Mouse (Mus musculus) neutrophil, adult 83 days (primary cell): ENCODE results near the gene Insl6. TPM values are rescaled to one million over a fixed set of nuclear protein-coding genes. Genes with fewer than 3 reads are reported as not detected.

ENCODE experiments used
- total RNA-seq, 2 experiments: library from RNA; stranded (reverse); gene quantifications; one replicate each; pipeline ENCODE4 v1.2.4; 2023

Insl6 gene
- not detected for total RNA-seq

GRCm38 (mm10) chr19:29325053-29325851 is at the start of gene Insl6:
Gene Insl6, minus strand, starts transcription at chr19:29325356.

GRCm38 (mm10) chr19:29366969-29367622 is 41.9 kb upstream of the Insl6 start, which contains the start of the genes Plgrkt and Cd274:
Gene Plgrkt, minus strand, starts transcription at chr19:29367390.
Gene Cd274, plus strand, starts transcription at chr19:29367455.

GRCm38 (mm10) chr19:29334068-29334745 is 9.1 kb upstream of the Insl6 start, which contains the start of gene Rln1:
Gene Rln1, minus strand, starts transcription at chr19:29334670.

Other genes starting within 250 kb of the Insl6 start
- 1 to 10 TPM; 5.2 to 7.2 TPM for gene Rcl1, start 224.0 kb downstream of the Insl6 start, total RNA-seq
- 10 to 100 TPM; 44.3 to 48.6 TPM for gene Jak2, start 73.5 kb downstream of the Insl6 start, total RNA-seq
- gene Rln1, start 9.3 kb upstream of the Insl6 start, total RNA-seq = not detected
- 10 to 100 TPM; 40.9 to 48.7 TPM for gene Plgrkt, start 42.0 kb upstream of the Insl6 start, total RNA-seq
- gene Cd274, start 42.1 kb upstream of the Insl6 start, total RNA-seq = 1 to 10 TPM; 3.7 to 5.0 TPM
- under 1 TPM; 0.24 to 0.53 TPM for gene Pdcd1lg2, start 85.6 kb upstream of the Insl6 start, total RNA-seq
- gene Ric1, start 196.9 kb upstream of the Insl6 start, total RNA-seq = 10 to 100 TPM; 18.0 to 19.6 TPM